Mouse (Mus musculus) layer of hippocampus, adult 2 months (tissue): ENCODE measurements at regions not wholly inside any gene's neighbourhood (a gene's known extent, or its start where the extent isn't known, plus 50 kb on each side); places are given as distances from the start of the nearest gene placed in this dataset.

Source experiments
- DNase-seq, 2 experiments: peaks; one replicate each; pipeline ENCODE4 v3.0.0; 2022; ENCODE audit warnings: low spot score in 2 of 2
- H3K27ac ChIP-seq: fragments of 200-600 bp; 2 replicates; pipeline ENCODE4 v1.8.1; 2022
- H3K4me3 ChIP-seq: fragments of 200-600 bp; 2 replicates; pipeline ENCODE4 v1.8.1; 2022; ENCODE audit warnings: mild to moderate bottlenecking
- CTCF ChIP-seq: fragments of 200-600 bp; conservative IDR thresholded peaks from 2 replicates; pipeline ENCODE4 v1.8.1; 2022; ENCODE audit warnings: antibody characterized with exemption, mild to moderate bottlenecking, moderate library complexity

- no peak for DNase-seq
- Histone ChIP-seq H3K27ac (no peak overlapping the region), H3K4me3 (no peak overlapping the region)
- TF ChIP-seq CTCF = no peak
Observed at GRCm38 (mm10) chr7:68559440-68560343, 189.3 kb downstream of the Arrdc4 start.

GRCm38 (mm10) chr7:68550330-68550729 is 198.7 kb downstream of the Arrdc4 start:
- no peak overlapping the region for H3K4me3 ChIP-seq
- no peak for TF ChIP-seq CTCF
- DNase-seq = no peak
- H3K27ac ChIP-seq = no peak overlapping the region

GRCm38 (mm10) chr7:68548176-68548575 is 200.9 kb downstream of the Arrdc4 start:
- H3K4me3 ChIP-seq = no peak overlapping the region
- H3K27ac ChIP-seq = no peak overlapping the region
- TF ChIP-seq CTCF = peak; percentile 53
- DNase-seq = no peak

GRCm38 (mm10) chr7:68544136-68544535 is 204.9 kb downstream of the Arrdc4 start:
- Histone ChIP-seq H3K4me3 (no peak overlapping the region), H3K27ac (no peak overlapping the region)
- no peak for DNase-seq
- no peak for TF ChIP-seq CTCF

- no peak for DNase-seq
- no peak overlapping the region for H3K4me3 ChIP-seq
- no peak for TF ChIP-seq CTCF
- no peak overlapping the region for H3K27ac ChIP-seq
Observed at GRCm38 (mm10) chr7:68509096-68509495, 235.5 kb downstream of the Fam169b start.

GRCm38 (mm10) chr7:68491143-68491810 is 217.6 kb downstream of the Fam169b start:
- no peak overlapping the region for H3K27ac ChIP-seq
- no peak for TF ChIP-seq CTCF
- no peak overlapping the region for H3K4me3 ChIP-seq
- DNase-seq = no peak

- no peak for DNase-seq
- no peak overlapping the region for H3K27ac ChIP-seq
- no peak for TF ChIP-seq CTCF
- H3K4me3 ChIP-seq = no peak overlapping the region
Observed at GRCm38 (mm10) chr7:68486676-68487075, 213.0 kb downstream of the Fam169b start.

- DNase-seq = no peak
- Histone ChIP-seq H3K27ac (no peak overlapping the region), H3K4me3 (no peak overlapping the region)
- TF ChIP-seq CTCF = no peak
Observed at GRCm38 (mm10) chr7:68482553-68482952, 208.9 kb downstream of the Fam169b start.

- no peak overlapping the region for H3K4me3 ChIP-seq
- TF ChIP-seq CTCF = peak; percentile 88
- DNase-seq = peak; percentile 26 to 61
- H3K27ac ChIP-seq = no peak overlapping the region
Observed at GRCm38 (mm10) chr7:68480770-68481169, 207.1 kb downstream of the Fam169b start.

GRCm38 (mm10) chr7:68480336-68480735 is 206.7 kb downstream of the Fam169b start:
- Histone ChIP-seq H3K4me3 (no peak overlapping the region), H3K27ac (no peak overlapping the region)
- no peak for TF ChIP-seq CTCF
- no peak for DNase-seq

- DNase-seq = no peak
Observed at GRCm38 (mm10) chr7:68478044-68478443, 204.4 kb downstream of the Fam169b start.

GRCm38 (mm10) chr7:68472800-68473199 is 199.2 kb downstream of the Fam169b start:
- no peak for TF ChIP-seq CTCF
- DNase-seq = no peak
- no peak overlapping the region for H3K27ac ChIP-seq

More at GRCm38 (mm10) chr7:68478044-68478443, 204.4 kb downstream of the Fam169b start:
- Histone ChIP-seq H3K27ac (no peak overlapping the region), H3K4me3 (no peak overlapping the region)
- peak; percentile 70 for TF ChIP-seq CTCF

GRCm38 (mm10) chr7:68470983-68471382 is 197.3 kb downstream of the Fam169b start:
- Histone ChIP-seq H3K27ac (no peak overlapping the region), H3K4me3 (no peak overlapping the region)
- no peak for TF ChIP-seq CTCF
- no peak for DNase-seq

More at GRCm38 (mm10) chr7:68472800-68473199, 199.2 kb downstream of the Fam169b start:
- H3K4me3 ChIP-seq = no peak overlapping the region
